Mouse (Mus musculus) myocyte (in vitro differentiated cells): Measurements from ENCODE around the gene Chmp2a. TPM values are rescaled to one million over a fixed set of nuclear protein-coding genes. Genes with fewer than 3 reads are reported as not detected.

Experiments
- H3K27me3 ChIP-seq: one replicate; pipeline ENCODE4 v1.6.1; 2011; ENCODE audit not compliant: control insufficient read depth, insufficient read depth, insufficient read length
- H3K36me3 ChIP-seq: one replicate; pipeline ENCODE4 v1.6.1; 2011; ENCODE audit not compliant: control insufficient read depth, insufficient read depth
- H3K4me2 ChIP-seq: one replicate; pipeline ENCODE4 v1.6.1; 2011; ENCODE audit warnings: low read depth, control low read depth
- H3K4me3 ChIP-seq: one replicate; pipeline ENCODE4 v1.5.1; 2011; ENCODE audit warnings: mild to moderate bottlenecking, control low read depth, moderate library complexity
- H3K79me2 ChIP-seq: one replicate; pipeline ENCODE4 v1.6.1; 2011; ENCODE audit not compliant: control insufficient read depth, insufficient read depth
- H3ac ChIP-seq: one replicate; pipeline ENCODE4 v1.6.1; 2011; ENCODE audit not compliant: control insufficient read depth, insufficient read length
- CEBPB ChIP-seq: IDR thresholded peaks from 2 replicates; pipeline ENCODE4 v1.6.1; 2011; ENCODE audit warnings: mild to moderate bottlenecking, moderate library complexity; ENCODE audit not compliant: poor library complexity, insufficient read depth, severe bottlenecking
- E2F4 ChIP-seq: IDR thresholded peaks from one replicate; pipeline ENCODE4 v1.6.1; 2011; ENCODE audit warnings: mild to moderate bottlenecking, control low read depth, moderate library complexity; ENCODE audit not compliant: insufficient read depth
- MAX ChIP-seq: IDR thresholded peaks from one replicate; pipeline ENCODE4 v1.6.1; 2011; ENCODE audit warnings: low read depth, mild to moderate bottlenecking, control low read depth
- MYOD1 ChIP-seq, 3 experiments: IDR thresholded peaks; one replicate each; pipeline ENCODE4 v1.6.1; 2011; ENCODE audit warnings: control low read depth in 2 of 3, low read depth in 2 of 3, mild to moderate bottlenecking in 2 of 3, moderate library complexity in 1 of 3; ENCODE audit not compliant: insufficient read length in 2 of 3, control insufficient read depth in 1 of 3
- MYOG ChIP-seq, 3 experiments: IDR thresholded peaks; one replicate each; pipeline ENCODE4 v1.6.1; 2011; ENCODE audit warnings: control low read depth in 2 of 3, low read depth in 2 of 3, mild to moderate bottlenecking in 2 of 3; ENCODE audit not compliant: insufficient read length in 2 of 3, control insufficient read depth in 1 of 3, insufficient read depth in 1 of 3
- POLR2A ChIP-seq: IDR thresholded peaks from one replicate; pipeline ENCODE4 v1.6.1; 2011; ENCODE audit warnings: low read depth, mild to moderate bottlenecking, control low read depth, moderate library complexity; ENCODE audit not compliant: insufficient read length
- POLR2AphosphoS2 ChIP-seq: IDR thresholded peaks from one replicate; pipeline ENCODE4 v1.6.1; 2011; ENCODE audit warnings: low read depth, control low read depth; ENCODE audit not compliant: insufficient read length
- REST ChIP-seq: IDR thresholded peaks from one replicate; pipeline ENCODE4 v1.6.1; 2011; ENCODE audit warnings: mild to moderate bottlenecking, control low read depth, moderate library complexity; ENCODE audit not compliant: insufficient read depth, insufficient read length
- SRF ChIP-seq: IDR thresholded peaks from one replicate; pipeline ENCODE4 v1.6.1; 2011; ENCODE audit warnings: low read depth; ENCODE audit not compliant: control insufficient read depth, insufficient read length
- TCF12 ChIP-seq: IDR thresholded peaks from one replicate; pipeline ENCODE4 v1.6.1; 2011; ENCODE audit warnings: mild to moderate bottlenecking, control low read depth; ENCODE audit not compliant: poor library complexity, insufficient read depth, severe bottlenecking
- TCF3 ChIP-seq: IDR thresholded peaks from one replicate; pipeline ENCODE4 v1.6.1; 2011; ENCODE audit warnings: low read depth, control low read depth; ENCODE audit not compliant: insufficient read length
- USF1 ChIP-seq: IDR thresholded peaks from one replicate; pipeline ENCODE4 v1.6.1; 2011; ENCODE audit warnings: low read depth, mild to moderate bottlenecking, control low read depth, moderate library complexity
- polyA plus RNA-seq: library from polyadenylated mRNA; unstranded; fragments of >200 nt; fragmentation: generic; extraction: Trizol; gene quantifications from one replicate; pipeline ENCODE4 v1.2.1, GENCODE M21; 2012; ENCODE audit warnings: missing spikeins

Gene Chmp2a
- polyA plus RNA-seq, 1 experiment, result 189 TPM

- Histone ChIP-seq H3ac (no peak overlapping the region), H3K4me3 (no peak overlapping the region), H3K36me3 (peaks cover 65% of the 10 kb centered on the region), H3K79me2 (peaks cover 25% of the 10 kb centered on the region), H3K4me2 (no peak overlapping the region), H3K27me3 (no peaks in the 10 kb centered on the region)
- TF ChIP-seq MYOG (IDR thresholded peaks at IDR 0.05; ENCODE audit: control insufficient read depth in 1 of 3, insufficient read depth in 1 of 3, insufficient read length in 2 of 3, low read depth in 2 of 3) (no peak), POLR2A (no peak), CEBPB (no peak), USF1 (no peak), POLR2AphosphoS2 (no peak)
Observed at GRCm38 (mm10) chr7:13031069-13031468, 3.5 kb downstream of the Chmp2a start.

GRCm38 (mm10) chr7:13028986-13029385, 5.6 kb downstream of the Chmp2a start:
- TF ChIP-seq CEBPB (no peak), TCF12 (no peak), MYOD1 (IDR thresholded peaks at IDR 0.05; ENCODE audit: control insufficient read depth in 1 of 3, insufficient read length in 2 of 3, low read depth in 2 of 3) (no peak), E2F4 (no peak), TCF3 (no peak), MAX (no peak), POLR2A (no peak)
- peaks cover 59% of the 10 kb centered on the region for H3K36me3 ChIP-seq
- no peak overlapping the region for H3ac ChIP-seq
- H3K4me2 ChIP-seq, result no peak overlapping the region
- no peak overlapping the region for H3K4me3 ChIP-seq
- H3K27me3 ChIP-seq, result no peaks in the 10 kb centered on the region
- peaks cover 31% of the 10 kb centered on the region for H3K79me2 ChIP-seq

GRCm38 (mm10) chr7:13025511-13026112, 9.0 kb downstream of the Chmp2a start:
- peaks cover 38% of the 10 kb centered on the region for H3K36me3 ChIP-seq
- H3K4me2 ChIP-seq, result peak overlapping the region; percentile 88
- no peak for TF ChIP-seq MYOG (IDR thresholded peaks at IDR 0.05; ENCODE audit: control insufficient read depth in 1 of 3, insufficient read depth in 1 of 3, insufficient read length in 2 of 3, low read depth in 2 of 3)
- TF ChIP-seq MAX, result no peak
- TF ChIP-seq POLR2A, result no peak
- no peak for TF ChIP-seq TCF3
- H3ac ChIP-seq, result peak overlapping the region; percentile 92
- H3K27me3 ChIP-seq, result no peaks in the 10 kb centered on the region
- H3K4me3 ChIP-seq, result peak overlapping the region; percentile 51
- peaks cover 31% of the 10 kb centered on the region for H3K79me2 ChIP-seq

- Histone ChIP-seq H3K4me2 (peak overlapping the region; percentile 88), H3K79me2 (peaks cover 31% of the 10 kb centered on the region), H3K27me3 (no peaks in the 10 kb centered on the region), H3K4me3 (peak overlapping the region; percentile 51), H3ac (peak overlapping the region; percentile 92), H3K36me3 (peaks cover 30% of the 10 kb centered on the region)
- TF ChIP-seq POLR2A (peak; percentile 33), E2F4 (no peak), MAX (no peak), POLR2AphosphoS2 (peak; percentile 38), REST (no peak), TCF12 (no peak)
Observed at GRCm38 (mm10) chr7:13024805-13025204, 9.8 kb downstream of the Chmp2a start.

- TF ChIP-seq TCF12, result no peak
- peak; percentile 94 for TF ChIP-seq POLR2AphosphoS2
- peak; percentile 46 for TF ChIP-seq SRF
- TF ChIP-seq MYOG (IDR thresholded peaks at IDR 0.05; ENCODE audit: control insufficient read depth in 1 of 3, insufficient read depth in 1 of 3, insufficient read length in 2 of 3, low read depth in 2 of 3), result peak in 2 of 3 experiments; percentile 4
- peak; percentile 98 for TF ChIP-seq POLR2A
- TF ChIP-seq MYOD1 (IDR thresholded peaks at IDR 0.05; ENCODE audit: control insufficient read depth in 1 of 3, insufficient read length in 2 of 3, low read depth in 2 of 3), result peak in 1 of 3 experiments; percentile 22
- TF ChIP-seq CEBPB, result no peak
- Histone ChIP-seq H3K27me3 (no peaks in the 10 kb centered on the region), H3ac (peak overlapping the region; percentile 92), H3K4me2 (peak overlapping the region; percentile 96), H3K4me3 (peak overlapping the region; percentile 51), H3K36me3 (peaks cover 25% of the 10 kb centered on the region), H3K79me2 (peaks cover 31% of the 10 kb centered on the region)
Observed at GRCm38 (mm10) chr7:13023928-13024731, 10.5 kb downstream of the Chmp2a start.
